Mouse (Mus musculus): ENCODE measurements at regions not wholly inside any gene's neighbourhood (a gene's known extent, or its start where the extent isn't known, plus 50 kb on each side); places are given as distances from the start of the nearest gene placed in this dataset.

DNA sequence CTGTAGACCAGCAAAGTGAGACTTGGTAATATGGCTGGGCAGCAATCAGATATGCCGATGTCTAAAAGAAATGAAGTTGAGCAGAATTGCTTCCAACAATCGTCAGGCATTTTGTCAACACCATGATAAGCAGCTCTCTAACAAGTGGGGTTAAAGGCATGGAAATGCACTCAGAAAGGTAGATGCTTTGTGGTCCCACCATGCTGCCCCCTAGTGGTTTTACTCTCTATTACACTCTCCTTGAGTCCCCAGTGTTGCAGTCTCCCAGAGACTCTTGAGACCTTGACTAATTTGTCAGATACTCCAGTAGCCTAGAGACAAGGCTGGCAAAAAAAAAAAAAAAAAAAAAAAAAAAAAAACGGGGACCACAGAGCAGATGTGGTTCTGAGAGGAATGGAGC, 595.8 kb downstream of the Pcdh19 start:
- TF ChIP-seq CTCF (IDR thresholded peaks at IDR 0.05; ENCODE audit: low read depth), result peak; percentile 17; the same call in 1 of the 2 replicates
- TF ChIP-seq EP300 (IDR thresholded peaks at IDR 0.05; ENCODE audit: low read depth), result no peak
